Comparison of ENCODE assay signal across 27 mouse cellular contexts in the genomic region with DNA sequence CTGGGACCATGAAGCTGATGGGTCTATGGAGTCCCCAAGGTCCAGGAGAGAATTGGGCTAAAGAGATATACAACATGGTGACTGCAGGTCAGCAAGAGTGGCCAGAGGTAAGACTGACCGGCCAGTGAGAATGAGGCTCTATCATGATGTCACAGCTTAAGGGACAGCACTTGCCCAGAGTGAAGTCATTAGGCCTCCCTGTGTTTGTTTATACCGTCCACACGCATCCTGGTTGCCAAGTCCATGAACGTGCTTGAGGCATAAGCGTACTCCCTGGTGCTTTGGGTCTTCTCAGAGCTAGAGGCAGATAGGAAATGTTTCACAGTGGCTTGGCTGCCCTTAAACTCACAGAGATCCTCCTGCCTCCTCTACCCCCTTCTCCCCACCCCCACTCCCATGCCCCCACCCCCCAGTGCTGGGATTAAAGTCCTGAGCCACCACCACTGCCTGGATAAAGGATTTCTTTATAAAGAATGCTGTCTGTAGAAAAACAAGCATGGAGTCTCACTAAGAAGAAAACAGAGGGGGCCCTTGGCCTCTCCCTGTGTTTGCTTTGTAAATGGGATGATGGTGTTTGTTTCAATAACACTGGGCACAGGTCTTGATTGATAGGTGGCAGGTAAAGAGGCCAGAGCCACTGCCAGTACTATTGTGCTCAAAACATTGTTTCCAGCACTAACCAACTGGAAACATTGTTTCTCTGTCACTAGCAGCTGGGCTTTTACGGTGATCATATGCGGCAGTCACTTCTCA. TPM values are rescaled to one million over a fixed set of nuclear protein-coding genes. Genes with fewer than 3 reads are reported as not detected.
DNase-seq lines count a peak whose midpoint lies in the region; ATAC-seq and TF ChIP-seq lines count a peak whose summit lies in the region.
"Had no signal": no experiment of that assay in that cellular context is flagged by ENCODE, and none has a peak within 500 bp of the region (broad histone marks: within the 10 kb centered on the region; RNA-seq: fewer than 3 reads in every experiment).

No protein-coding gene starts in this region.

- TF ChIP-seq POLR2A in testis, adult 2 months (IDR thresholded peaks at IDR 0.05; ENCODE audit: control insufficient read depth, low read depth, low read length): no peak

- peaks cover 15% of the 10 kb centered on the region for H3K27me3 ChIP-seq in forebrain, embryonic 10.5 days (ENCODE audit: poor library complexity, severe bottlenecking)
- no peaks in the 10 kb centered on the region for H3K27me3 ChIP-seq in forebrain, embryonic 14.5 days (replicated peaks; ENCODE audit: control insufficient read depth, insufficient read depth, low read length)
- H3K27me3 ChIP-seq in lung, embryonic 14.5 days (ENCODE audit: insufficient read depth, low read length): no peaks in the 10 kb centered on the region
- no peaks in the 10 kb centered on the region for H3K27me3 ChIP-seq in testis, adult 2 months (ENCODE audit: control insufficient read depth, insufficient read depth, low read length)
- H3K27me3 ChIP-seq: forebrain, embryonic 15.5 days; heart, embryonic 12.5 days; liver, embryonic 15.5 days; neural tube, embryonic 15.5 days had no signal

- H3K9me3 ChIP-seq in forebrain, embryonic 10.5 days: no peaks in the 10 kb centered on the region
- H3K9me3 ChIP-seq in forebrain, embryonic 14.5 days (replicated peaks; ENCODE audit: control insufficient read depth, low read length): no peaks in the 10 kb centered on the region
- no peaks in the 10 kb centered on the region for H3K9me3 ChIP-seq in lung, embryonic 14.5 days (ENCODE audit: low read depth, low read length)
- H3K9me3 ChIP-seq: forebrain, embryonic 15.5 days; G1E; heart, embryonic 12.5 days; liver, embryonic 15.5 days; megakaryocyte, embryonic 14.5 days; neural tube, embryonic 15.5 days had no signal

- no peak for ATAC-seq in forebrain, embryonic 14.5 days
- ATAC-seq in lung, embryonic 14.5 days (ENCODE audit: insufficient read depth): peak; percentile 73
- ATAC-seq: forebrain, embryonic 15.5 days had no signal

- DNase-seq in forebrain, embryonic 10.5 days (ENCODE audit: extremely low spot score, low spot score): no peak
- DNase-seq in forebrain, embryonic 14.5 days (ENCODE audit: low spot score): no peak
- DNase-seq in lung, embryonic 14.5 days: peak; percentile 59
- DNase-seq in lung, postnatal 14 days: no peak
- no peak for DNase-seq in testis, postnatal 14 days (ENCODE audit: low spot score)
- no peak for DNase-seq in spleen, adult 18-20 months
- no peak for DNase-seq in urinary bladder, postnatal 36 days (ENCODE audit: low spot score in 2 of 2)
- DNase-seq: adrenal gland, postnatal 36 days; cerebellum, postnatal 36 days; heart, postnatal 14 days; kidney, adult 18-20 months; layer of hippocampus, postnatal 36 days had no signal

- no peak overlapping the region for H3K4me2 ChIP-seq in forebrain, embryonic 14.5 days (ENCODE audit: low read length)
- H3K4me2 ChIP-seq in lung, embryonic 14.5 days: no peak overlapping the region
- H3K4me2 ChIP-seq: forebrain, embryonic 15.5 days; heart, embryonic 12.5 days; liver, embryonic 15.5 days; neural tube, embryonic 15.5 days had no signal

- no peak overlapping the region for H3K4me3 ChIP-seq in forebrain, embryonic 10.5 days
- no peak overlapping the region for H3K4me3 ChIP-seq in forebrain, embryonic 14.5 days (ENCODE audit: low read depth, low read length)
- no peak overlapping the region for H3K4me3 ChIP-seq in lung, embryonic 14.5 days (ENCODE audit: low read depth, low read length)
- H3K4me3 ChIP-seq in testis, adult 2 months (ENCODE audit: control insufficient read depth, low read depth, low read length): peak overlapping the region; percentile 66
- H3K4me3 ChIP-seq: forebrain, embryonic 15.5 days; heart, embryonic 12.5 days; layer of hippocampus, adult 2 months; liver, embryonic 15.5 days; megakaryocyte, embryonic 14.5 days; myocyte; neural tube, embryonic 15.5 days had no signal

- no peak overlapping the region for H3K9ac ChIP-seq in forebrain, embryonic 14.5 days (ENCODE audit: low read length)
- no peak overlapping the region for H3K9ac ChIP-seq in lung, embryonic 14.5 days
- H3K9ac ChIP-seq: forebrain, embryonic 15.5 days; heart, embryonic 12.5 days; liver, embryonic 15.5 days; neural tube, embryonic 15.5 days had no signal

- no peaks in the 10 kb centered on the region for H3K36me3 ChIP-seq in forebrain, embryonic 10.5 days (replicated peaks)
- no peaks in the 10 kb centered on the region for H3K36me3 ChIP-seq in forebrain, embryonic 14.5 days (ENCODE audit: control insufficient read depth, insufficient read depth, low read length)
- no peaks in the 10 kb centered on the region for H3K36me3 ChIP-seq in lung, embryonic 14.5 days (ENCODE audit: insufficient read depth)
- H3K36me3 ChIP-seq in testis, adult 2 months (ENCODE audit: control insufficient read depth, insufficient read depth, low read length): no peaks in the 10 kb centered on the region
- H3K36me3 ChIP-seq: forebrain, embryonic 15.5 days; G1E; heart, embryonic 12.5 days; liver, embryonic 15.5 days; neural tube, embryonic 15.5 days had no signal

- TF ChIP-seq CTCF in lung, embryonic 14.5 days (IDR thresholded peaks at IDR 0.05; ENCODE audit: low read depth): no peak
- no peak for TF ChIP-seq CTCF in testis, adult 2 months (IDR thresholded peaks at IDR 0.05; ENCODE audit: control insufficient read depth, insufficient read depth, insufficient replicate concordance, low read depth, low read length)

- H3K27ac ChIP-seq in forebrain, embryonic 10.5 days: peak overlapping the region; percentile 56; the same call in 1 of the 2 replicates
- H3K27ac ChIP-seq in forebrain, embryonic 14.5 days (ENCODE audit: low read depth, low read length): no peak overlapping the region
- H3K27ac ChIP-seq in lung, embryonic 14.5 days (ENCODE audit: low read depth): no peak overlapping the region
- H3K27ac ChIP-seq in testis, adult 2 months (ENCODE audit: control insufficient read depth, insufficient read depth, low read depth, low read length): no peak overlapping the region
- H3K27ac ChIP-seq: forebrain, embryonic 15.5 days; kidney, postnatal 0 days; layer of hippocampus, adult 2 months; liver, embryonic 15.5 days; neural tube, embryonic 15.5 days had no signal

- H3K4me1 ChIP-seq in forebrain, embryonic 10.5 days: peaks cover 22% of the 10 kb centered on the region
- no peaks in the 10 kb centered on the region for H3K4me1 ChIP-seq in forebrain, embryonic 14.5 days (ENCODE audit: control insufficient read depth, insufficient read depth, low read length)
- H3K4me1 ChIP-seq in lung, embryonic 14.5 days (ENCODE audit: insufficient read depth): no peaks in the 10 kb centered on the region
- no peaks in the 10 kb centered on the region for H3K4me1 ChIP-seq in testis, adult 2 months (ENCODE audit: control insufficient read depth, insufficient read depth, low read length)
- H3K4me1 ChIP-seq: forebrain, embryonic 15.5 days; liver, embryonic 15.5 days had no signal

- WGBS in forebrain, embryonic 10.5 days: 37% methylated on average over 7 of the region's 7 CpGs
- WGBS in forebrain, embryonic 14.5 days: 17% methylated on average over 7 of the region's 7 CpGs
- 35% methylated on average over 7 of the region's 7 CpGs for WGBS in lung, embryonic 14.5 days

RNA-seq across cellular contexts. Expression of a gene that starts 3.2 kb away (rescaled TPM):
- not detected in 2 replicates for polyA plus RNA-seq in forebrain, embryonic 10.5 days (2016; fragmentation: Nextera tagmentation; extraction: Ambion mirVana)
- 0.13 TPM in 1 of 2 replicates, not detected in the other for polyA plus RNA-seq in forebrain, embryonic 14.5 days (2014; fragmentation: Nextera tagmentation; extraction: Ambion mirVana)
- polyA plus RNA-seq in lung, embryonic 14.5 days (2014; fragmentation: Nextera tagmentation; extraction: Ambion mirVana): not detected in 2 replicates
- polyA plus RNA-seq in testis, adult 2 months (2012; rRNA removed): 102 and 108 TPM in 2 replicates
- polyA plus RNA-seq: cerebellum, adult 2 months; G1E; heart, embryonic 12.5 days; limb, embryonic 14.5 days; liver, embryonic 15.5 days; myocyte; neural tube, embryonic 15.5 days; urinary bladder, adult 2 months had no signal

RNA-seq across cellular contexts. Expression of a gene that starts 23.4 kb away (rescaled TPM):
- polyA plus RNA-seq in forebrain, embryonic 10.5 days (2016; fragmentation: Nextera tagmentation; extraction: Ambion mirVana): 120 and 125 TPM in 2 replicates
- 95.3 and 110 TPM in 2 replicates for polyA plus RNA-seq in forebrain, embryonic 14.5 days (2014; fragmentation: Nextera tagmentation; extraction: Ambion mirVana)
- 130 and 134 TPM in 2 replicates for polyA plus RNA-seq in lung, embryonic 14.5 days (2014; fragmentation: Nextera tagmentation; extraction: Ambion mirVana)
- polyA plus RNA-seq in testis, adult 2 months (2012; rRNA removed): 4.7 and 7.7 TPM in 2 replicates

RNA-seq across cellular contexts. Expression of a gene that starts 32.3 kb away (rescaled TPM):
- 0.16 and 0.18 TPM in 2 replicates for polyA plus RNA-seq in forebrain, embryonic 10.5 days (2016; fragmentation: Nextera tagmentation; extraction: Ambion mirVana)
- 17.6 and 19.4 TPM in 2 replicates for polyA plus RNA-seq in forebrain, embryonic 14.5 days (2014; fragmentation: Nextera tagmentation; extraction: Ambion mirVana)
- polyA plus RNA-seq in lung, embryonic 14.5 days (2014; fragmentation: Nextera tagmentation; extraction: Ambion mirVana): 0.21 and 0.26 TPM in 2 replicates
- polyA plus RNA-seq in testis, adult 2 months (2012; rRNA removed): 0.11 and 0.16 TPM in 2 replicates
- polyA plus RNA-seq: embryonic facial prominence, embryonic 11.5 days; G1E; gonadal fat pad, adult 2 months; liver, embryonic 15.5 days; myocyte; urinary bladder, adult 2 months had no signal

RNA-seq across cellular contexts. Expression of a gene that starts 34.8 kb away (rescaled TPM):
- 0.12 and 0.41 TPM in 2 replicates for polyA plus RNA-seq in forebrain, embryonic 10.5 days (2016; fragmentation: Nextera tagmentation; extraction: Ambion mirVana)
- 0.10 TPM in 1 of 2 replicates, not detected in the other for polyA plus RNA-seq in forebrain, embryonic 14.5 days (2014; fragmentation: Nextera tagmentation; extraction: Ambion mirVana)
- polyA plus RNA-seq in lung, embryonic 14.5 days (2014; fragmentation: Nextera tagmentation; extraction: Ambion mirVana): 0.22 TPM in 1 of 2 replicates, not detected in the other
- 0.32 and 0.49 TPM in 2 replicates for polyA plus RNA-seq in testis, adult 2 months (2012; rRNA removed)
- polyA plus RNA-seq: forebrain, embryonic 15.5 days; G1E; liver, embryonic 15.5 days; myocyte had no signal

Comparison
In these comparisons a context has a peak if more than half of its experiments do, and no peak if none do; other contexts are left out.
1. RNA of a gene that starts 32.3 kb away (polyA plus RNA-seq): 17.6 to 19.4 TPM in forebrain, embryonic 14.5 days; 0.21 to 0.26 TPM in lung, embryonic 14.5 days, 0.16 to 0.18 TPM in forebrain, embryonic 10.5 days and 0.11 to 0.16 TPM in testis, adult 2 months; every median in the first group is over 10 times any median in the second.
2. RNA of a gene that starts 3.2 kb away (polyA plus RNA-seq): 102 to 108 TPM in testis, adult 2 months; 0.13 TPM in forebrain, embryonic 14.5 days, not detected in forebrain, embryonic 10.5 days and not detected in lung, embryonic 14.5 days; every median in the first group is over 10 times any median in the second.
3. RNA of a gene that starts 23.4 kb away (polyA plus RNA-seq): 130 to 134 TPM in lung, embryonic 14.5 days, 120 to 125 TPM in forebrain, embryonic 10.5 days and 95.3 to 110 TPM in forebrain, embryonic 14.5 days; 4.7 to 7.7 TPM in testis, adult 2 months; every median in the first group is over 10 times any median in the second.